Mouse (Mus musculus) spleen, adult 2 months (tissue): ENCODE measurements around the gene Ly75. TPM values are rescaled to one million over a fixed set of nuclear protein-coding genes. Genes with fewer than 3 reads are reported as not detected.

Experiments
- DNase-seq, 2 experiments: peaks; one replicate each; pipeline versions ENCODE4 v3.0.0 to v3.0.0-alpha.2; 2012 to 2021; ENCODE audit warnings: low spot score in 2 of 2, low read depth in 1 of 2
- H3K27ac ChIP-seq: fragments of 200-500 bp; 2 replicates; pipeline ENCODE4 v1.5.1; 2012; ENCODE audit warnings: low read length, inconsistent platforms; ENCODE audit not compliant: insufficient read depth
- H3K27me3 ChIP-seq: fragments of 200-500 bp; 2 replicates; pipeline ENCODE4 v1.6.1; 2012; ENCODE audit warnings: mild to moderate bottlenecking, moderate library complexity, low read length, inconsistent platforms; ENCODE audit not compliant: control insufficient read depth, insufficient read depth
- H3K36me3 ChIP-seq: fragments of 200-500 bp; 2 replicates; pipeline ENCODE4 v1.6.1; 2012; ENCODE audit warnings: mild to moderate bottlenecking, low read length, inconsistent platforms; ENCODE audit not compliant: control insufficient read depth, insufficient read depth
- H3K4me1 ChIP-seq: fragments of 200-500 bp; 2 replicates; pipeline ENCODE4 v1.6.1; 2011; ENCODE audit warnings: inconsistent platforms; ENCODE audit not compliant: control insufficient read depth, insufficient read depth, insufficient read length
- H3K4me3 ChIP-seq: fragments of 200-500 bp; 2 replicates; pipeline ENCODE4 v1.5.1; 2011; ENCODE audit warnings: mild to moderate bottlenecking, inconsistent platforms; ENCODE audit not compliant: insufficient read depth, insufficient read length; ENCODE audit errors: extremely low read depth
- CTCF ChIP-seq: fragments of 200-500 bp; IDR thresholded peaks from 2 replicates; pipeline ENCODE4 v1.5.1; 2011; ENCODE audit warnings: mild to moderate bottlenecking, inconsistent platforms; ENCODE audit not compliant: insufficient read depth, insufficient read length, insufficient replicate concordance; ENCODE audit errors: extremely low read depth
- POLR2A ChIP-seq: fragments of 200-500 bp; IDR thresholded peaks from 2 replicates; pipeline ENCODE4 v1.6.1; 2011; ENCODE audit warnings: low read depth, low read length, inconsistent platforms
- WGBS: fragments of 180-500 bp; shearing (Covaris S2); methylation state at CpG from one replicate; pipeline ENCODE4 v1.1.7; 2018; 5-methylcytosine and 5-hydroxymethylcytosine counted together
- polyA plus RNA-seq: library from polyadenylated mRNA; depleted of rRNA; stranded (reverse); fragments of >200 nt; gene quantifications from 2 replicates; pipeline ENCODE4 v1.2.3, GENCODE M21; 2012

Gene Ly75
- polyA plus RNA-seq, 1 experiment, result 2.3 TPM

GRCm38 (mm10) chr2:60370188-60370587 is 12.9 kb downstream of the Ly75 start:
- Histone ChIP-seq H3K27ac (no peak overlapping the region), H3K4me1 (no peaks in the 10 kb centered on the region), H3K27me3 (no peaks in the 10 kb centered on the region), H3K36me3 (no peaks in the 10 kb centered on the region), H3K4me3 (no peak overlapping the region)
- 89% methylated on average over 5 of the region's 5 CpGs for WGBS
- TF ChIP-seq POLR2A, result no peak
- TF ChIP-seq CTCF, result no peak
- DNase-seq, result no peak

GRCm38 (mm10) chr2:60369454-60369853 is 13.6 kb downstream of the Ly75 start:
- TF ChIP-seq CTCF (no peak), POLR2A (no peak)
- H3K27ac ChIP-seq, result no peak overlapping the region
- H3K4me1 ChIP-seq, result no peaks in the 10 kb centered on the region
- H3K36me3 ChIP-seq, result no peaks in the 10 kb centered on the region
- WGBS, result 87% methylated on average over 4 of the region's 4 CpGs
- H3K4me3 ChIP-seq, result no peak overlapping the region
- no peak for DNase-seq
- no peaks in the 10 kb centered on the region for H3K27me3 ChIP-seq

- no peak for DNase-seq
- WGBS, result 92% methylated on average over 7 of the region's 7 CpGs
- TF ChIP-seq CTCF, result no peak
- TF ChIP-seq POLR2A, result no peak
- Histone ChIP-seq H3K27ac (no peak overlapping the region), H3K4me1 (no peaks in the 10 kb centered on the region), H3K27me3 (no peaks in the 10 kb centered on the region), H3K36me3 (no peaks in the 10 kb centered on the region), H3K4me3 (no peak overlapping the region)
Measured at GRCm38 (mm10) chr2:60367871-60368270, 15.2 kb downstream of the Ly75 start.

- Histone ChIP-seq H3K4me3 (no peak overlapping the region), H3K27ac (no peak overlapping the region), H3K36me3 (no peaks in the 10 kb centered on the region), H3K4me1 (no peaks in the 10 kb centered on the region), H3K27me3 (no peaks in the 10 kb centered on the region)
- DNase-seq, result no peak
- WGBS, result 95% methylated on average over 2 of the region's 2 CpGs
- TF ChIP-seq POLR2A, result no peak
- TF ChIP-seq CTCF, result no peak
Measured at GRCm38 (mm10) chr2:60367204-60367603, 15.9 kb downstream of the Ly75 start.

GRCm38 (mm10) chr2:60365820-60366610 is 17.1 kb downstream of the Ly75 start:
- H3K36me3 ChIP-seq, result no peaks in the 10 kb centered on the region
- WGBS, result 79% methylated on average over 5 of the region's 5 CpGs
- no peaks in the 10 kb centered on the region for H3K27me3 ChIP-seq
- TF ChIP-seq CTCF (no peak), POLR2A (no peak)
- no peak overlapping the region for H3K4me3 ChIP-seq
- no peaks in the 10 kb centered on the region for H3K4me1 ChIP-seq
- no peak overlapping the region for H3K27ac ChIP-seq
- DNase-seq, result no peak

- DNase-seq, result no peak
- 93% methylated on average over 7 of the region's 7 CpGs for WGBS
Measured at GRCm38 (mm10) chr2:60365138-60365775, 17.8 kb downstream of the Ly75 start.

GRCm38 (mm10) chr2:60362146-60362545 is 21.0 kb downstream of the Ly75 start:
- TF ChIP-seq CTCF, result no peak
- TF ChIP-seq POLR2A, result no peak
- Histone ChIP-seq H3K27ac (no peak overlapping the region), H3K4me3 (no peak overlapping the region), H3K27me3 (no peaks in the 10 kb centered on the region), H3K4me1 (no peaks in the 10 kb centered on the region), H3K36me3 (no peaks in the 10 kb centered on the region)
- WGBS, result 91% methylated on average over 6 of the region's 6 CpGs
- DNase-seq, result no peak

More at GRCm38 (mm10) chr2:60365138-60365775, 17.8 kb downstream of the Ly75 start:
- H3K36me3 ChIP-seq, result no peaks in the 10 kb centered on the region
- H3K4me1 ChIP-seq, result no peaks in the 10 kb centered on the region
- H3K4me3 ChIP-seq, result no peak overlapping the region
- H3K27ac ChIP-seq, result no peak overlapping the region
- H3K27me3 ChIP-seq, result no peaks in the 10 kb centered on the region
- TF ChIP-seq POLR2A, result no peak
- TF ChIP-seq CTCF, result no peak
